1 mouse cellular context compared by ENCODE assay signal in the genomic region with DNA sequence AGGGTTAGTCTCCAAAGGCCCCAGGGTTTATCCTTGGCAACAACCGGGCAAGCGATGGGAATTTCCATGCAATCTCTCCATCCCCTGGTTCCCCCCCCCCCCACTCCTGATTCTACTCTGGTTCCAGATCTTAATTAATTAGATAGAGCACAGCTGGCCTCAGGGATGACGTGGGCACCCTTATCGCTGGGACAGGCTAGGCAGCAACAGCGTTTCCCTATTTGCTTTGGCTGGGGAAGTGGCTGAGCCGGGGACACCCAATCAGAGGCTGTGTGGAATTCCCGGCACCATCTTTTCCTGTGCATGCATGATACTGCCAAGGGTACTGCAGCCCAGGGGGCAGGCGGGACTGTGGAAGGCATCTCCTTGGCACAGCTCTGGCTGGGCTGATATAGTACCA.
TF ChIP-seq lines count a peak whose summit lies in the region.

No protein-coding gene starts in this region.

TF ChIP-seq in MEL, 35 proteins besides CTCF, POLR2A, EP300 and RAD21 (continued from another document):
- no peak for TF ChIP-seq NELFE (IDR thresholded peaks at IDR 0.05; ENCODE audit: low read depth, low read length)
